Mouse (Mus musculus) CH12F3 (cell line): ENCODE results near the gene Eddm3b.

Source experiments
- in situ Hi-C: fragments of 300-500 bp; cut with MboI; formaldehyde crosslinking; loops from 2 replicates; pipeline ENCODE4 v1.14.3; 2020; ENCODE audit warnings: low sequenced_read_pairs

Gene Eddm3b

GRCm38 (mm10) chr14:51113916-51114560 lies at the start of gene Eddm3b:
TSS of gene Eddm3b (plus strand) at chr14:51114426.
- in situ Hi-C loops, result no loop called here

- in situ Hi-C loops, result loop anchor here (5.0 kb wide), 1 partner anchor 267 kb away; no protein-coding TSS in a partner anchor
These were observed 45.3 kb upstream of the Eddm3b start for GRCm38 (mm10) chr14:51068956-51069355.

GRCm38 (mm10) chr14:51069617-51070016 lies 44.6 kb upstream of the Eddm3b start:
- in situ Hi-C loops, result loop anchor here (5.0 kb wide), 1 partner anchor 267 kb away; no protein-coding TSS in a partner anchor

GRCm38 (mm10) chr14:51074335-51074734 lies 39.9 kb upstream of the Eddm3b start, which contains the start of gene Olfr750:
TSS of gene Olfr750 (minus strand) at chr14:51074435.
- in situ Hi-C loops, result no loop called here

- in situ Hi-C loops, result no loop called here
These were observed 35.0 kb upstream of the Eddm3b start for GRCm38 (mm10) chr14:51079180-51079579.

- in situ Hi-C loops, result no loop called here
These were observed 33.2 kb upstream of the Eddm3b start for GRCm38 (mm10) chr14:51081035-51081434.

GRCm38 (mm10) chr14:51082599-51083581 lies 31.3 kb upstream of the Eddm3b start:
- in situ Hi-C loops, result no loop called here

GRCm38 (mm10) chr14:51083805-51084204 lies 30.4 kb upstream of the Eddm3b start:
- in situ Hi-C loops, result no loop called here

GRCm38 (mm10) chr14:51085086-51085485 lies 29.1 kb upstream of the Eddm3b start:
- in situ Hi-C loops, result no loop called here

GRCm38 (mm10) chr14:51085911-51086310 lies 28.3 kb upstream of the Eddm3b start:
- in situ Hi-C loops, result no loop called here

GRCm38 (mm10) chr14:51087762-51088161 lies 26.5 kb upstream of the Eddm3b start:
- in situ Hi-C loops, result no loop called here

GRCm38 (mm10) chr14:51088166-51088969 lies 25.9 kb upstream of the Eddm3b start:
- in situ Hi-C loops, result no loop called here

GRCm38 (mm10) chr14:51088970-51089673 lies 25.1 kb upstream of the Eddm3b start:
- in situ Hi-C loops, result no loop called here

GRCm38 (mm10) chr14:51089674-51090076 lies 24.6 kb upstream of the Eddm3b start:
- in situ Hi-C loops, result no loop called here

GRCm38 (mm10) chr14:51090077-51090781 lies 24.0 kb upstream of the Eddm3b start:
- in situ Hi-C loops, result no loop called here

GRCm38 (mm10) chr14:51090921-51091900 lies 23.0 kb upstream of the Eddm3b start, which contains the start of the genes Rnase4 and Ang:
TSS of gene Rnase4 (plus strand) at chr14:51091077.
TSS of gene Ang (plus strand) at chr14:51091150.
- in situ Hi-C loops, result no loop called here

GRCm38 (mm10) chr14:51092073-51092620 lies 22.1 kb upstream of the Eddm3b start:
- in situ Hi-C loops, result no loop called here

- in situ Hi-C loops, result no loop called here
These were observed 20.7 kb upstream of the Eddm3b start for GRCm38 (mm10) chr14:51093496-51093895.
